Mouse (Mus musculus): ENCODE data around the gene Stox2. TPM values are rescaled to one million over a fixed set of nuclear protein-coding genes. Genes with fewer than 3 reads are reported as not detected.

The Stox2 gene
- polyA plus RNA-seq, 1 experiment from 2014 or later = 7.4 TPM

DNA sequence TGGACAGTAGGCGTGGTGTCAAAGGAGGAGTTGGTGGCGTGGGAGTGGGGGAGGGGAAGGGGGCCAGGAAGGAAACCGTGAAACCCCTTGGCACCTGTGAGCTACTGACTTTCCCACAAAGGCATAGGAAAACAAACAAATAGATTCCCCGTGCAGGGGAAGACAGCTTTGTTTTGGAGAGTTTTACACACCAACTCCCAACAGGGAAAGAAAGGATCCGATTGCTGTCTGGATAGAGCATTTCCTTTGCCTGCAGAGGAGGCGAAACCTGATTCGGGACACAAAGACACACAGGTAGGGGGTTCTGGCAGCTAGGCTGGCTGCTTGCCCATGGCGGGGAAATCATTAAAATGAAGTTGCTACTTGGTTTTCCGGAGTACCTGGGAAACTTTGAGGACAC is 310.6 kb downstream of the Stox2 start:
- Histone ChIP-seq H3K9ac (replicated peaks; ENCODE audit: low read depth) (no peak overlapping the region), H3K4me2 (replicated peaks; ENCODE audit: low read depth, low read length) (peak overlapping the region; percentile 56), H3K27me3 (replicated peaks; ENCODE audit: insufficient read depth, low read length) (no peaks in the 10 kb centered on the region), H3K9me3 (ENCODE audit: low read length) (no peaks in the 10 kb centered on the region), H3K4me1 (ENCODE audit: insufficient read depth, low read depth, low read length) (no peaks in the 10 kb centered on the region), H3K27ac (ENCODE audit: low read length) (no peak overlapping the region), H3K4me3 (ENCODE audit: low read depth, low read length) (peak overlapping the region; percentile 19), H3K36me3 (ENCODE audit: insufficient read depth, low read length) (no peaks in the 10 kb centered on the region)
- DNase-seq (ENCODE audit: low spot score) (peak; percentile 16), ATAC-seq (no peak)
- TF ChIP-seq EP300 (IDR thresholded peaks at IDR 0.05) (no peak), CTCF (IDR thresholded peaks at IDR 0.05) (no peak)
- 7% methylated on average over 9 of the region's 9 CpGs for WGBS

DNA sequence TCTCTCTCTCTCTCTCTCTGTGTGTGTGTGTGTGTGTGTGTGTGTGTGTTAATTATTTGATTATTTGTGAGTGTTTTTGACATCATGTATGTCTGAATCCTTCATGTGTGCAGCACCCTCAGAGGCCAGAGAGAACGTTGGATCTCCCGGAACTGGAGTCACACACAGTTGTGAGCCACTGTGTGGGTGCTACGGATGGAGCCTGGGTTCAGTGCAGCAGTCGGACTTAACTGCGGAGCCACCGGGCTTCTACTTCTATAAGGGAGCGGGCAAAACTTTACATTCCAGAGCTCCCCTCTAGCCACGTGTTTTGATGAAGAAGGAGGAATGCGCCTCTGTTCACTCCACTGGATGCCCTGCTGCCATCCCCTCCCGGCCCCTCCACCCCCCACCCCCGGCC is 311.4 kb downstream of the Stox2 start:
- Histone ChIP-seq H3K27me3 (replicated peaks; ENCODE audit: insufficient read depth, low read length) (no peaks in the 10 kb centered on the region), H3K4me2 (replicated peaks; ENCODE audit: low read depth, low read length) (peak overlapping the region; percentile 56; the same call in 1 of the 2 replicates), H3K36me3 (ENCODE audit: insufficient read depth, low read length) (no peaks in the 10 kb centered on the region), H3K9ac (replicated peaks; ENCODE audit: low read depth) (no peak overlapping the region), H3K27ac (ENCODE audit: low read length) (no peak overlapping the region), H3K4me1 (ENCODE audit: insufficient read depth, low read depth, low read length) (no peaks in the 10 kb centered on the region), H3K9me3 (ENCODE audit: low read length) (no peaks in the 10 kb centered on the region), H3K4me3 (ENCODE audit: low read depth, low read length) (no peak overlapping the region; the same call in 1 of the 2 replicates)
- TF ChIP-seq CTCF (IDR thresholded peaks at IDR 0.05) = no peak
- no peak for TF ChIP-seq EP300 (IDR thresholded peaks at IDR 0.05)
- WGBS = 34% methylated on average over 11 of the region's 11 CpGs
- no peak for DNase-seq (ENCODE audit: low spot score)
- ATAC-seq = no peak

DNA sequence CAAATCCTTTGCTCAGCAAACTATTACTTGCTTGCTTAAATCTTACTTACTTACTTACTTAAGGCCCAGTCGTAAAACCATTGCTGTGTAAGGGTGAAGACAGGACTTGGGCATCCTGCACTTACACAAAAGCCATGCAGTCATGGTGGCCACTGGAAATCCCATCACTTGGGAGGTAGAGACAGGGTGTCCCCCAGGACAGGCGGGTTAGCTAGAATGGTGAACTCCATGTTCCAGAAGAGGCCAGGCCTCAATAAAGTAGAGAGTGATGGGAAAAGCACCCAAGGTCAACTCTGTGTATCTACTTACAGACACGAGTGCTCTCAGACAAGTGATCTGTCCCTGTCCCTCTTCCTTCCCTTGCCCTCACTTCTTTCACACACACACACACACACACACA is 312.8 kb downstream of the Stox2 start:
- Histone ChIP-seq H3K36me3 (ENCODE audit: insufficient read depth, low read length) (no peaks in the 10 kb centered on the region), H3K4me3 (ENCODE audit: low read depth, low read length) (no peak overlapping the region), H3K9me3 (ENCODE audit: low read length) (no peaks in the 10 kb centered on the region), H3K27me3 (replicated peaks; ENCODE audit: insufficient read depth, low read length) (no peaks in the 10 kb centered on the region), H3K4me1 (ENCODE audit: insufficient read depth, low read depth, low read length) (no peaks in the 10 kb centered on the region), H3K4me2 (replicated peaks; ENCODE audit: low read depth, low read length) (no peak overlapping the region), H3K27ac (ENCODE audit: low read length) (no peak overlapping the region), H3K9ac (replicated peaks; ENCODE audit: low read depth) (no peak overlapping the region)
- 87% methylated on average over 3 of the region's 3 CpGs for WGBS
- no peak for TF ChIP-seq EP300 (IDR thresholded peaks at IDR 0.05)
- TF ChIP-seq CTCF (IDR thresholded peaks at IDR 0.05) = no peak
- no peak for ATAC-seq
- no peak for DNase-seq (ENCODE audit: low spot score)

Other genes with a start within 250 kb of the Stox2 start
- gene Trappc11, start 87.1 kb upstream of the Stox2 start, polyA plus RNA-seq (2015; fragmentation: Nextera tagmentation; extraction: Ambion mirVana) = 17.8 and 18.0 TPM in 2 replicates
- 27.2 and 31.1 TPM in 2 replicates for gene Rwdd4a, start 87.3 kb upstream of the Stox2 start, polyA plus RNA-seq (2015; fragmentation: Nextera tagmentation; extraction: Ambion mirVana)
- gene Ing2, start 229.2 kb upstream of the Stox2 start, polyA plus RNA-seq (2015; fragmentation: Nextera tagmentation; extraction: Ambion mirVana) = 14.8 and 15.5 TPM in 2 replicates

Data from lung, postnatal 0 days (tissue).